Mouse (Mus musculus) hindbrain, embryonic 10.5 days (tissue): ENCODE results near the gene Pramef17. TPM values are rescaled to one million over a fixed set of nuclear protein-coding genes. Genes with fewer than 3 reads are reported as not detected.
"Not testable (repeated sequence)": the region's sequence is repeated elsewhere in the genome, so short reads cannot be mapped to it uniquely, and the experiment has no call there.

ENCODE experiments used
- DNase-seq: peaks from one replicate; pipeline ENCODE4 v3.0.0-alpha.2; 2017; ENCODE audit warnings: low spot score
- H3K27ac ChIP-seq: fragments of 300-500 bp; sonication (generic); 2 replicates; pipeline ENCODE4 v1.5.1; 2016; ENCODE audit warnings: mild to moderate bottlenecking, moderate library complexity
- H3K27me3 ChIP-seq: fragments of 300-500 bp; sonication (generic); 2 replicates; pipeline ENCODE4 v1.6.1; 2016; ENCODE audit warnings: mild to moderate bottlenecking; ENCODE audit not compliant: poor library complexity, insufficient read depth, severe bottlenecking
- H3K36me3 ChIP-seq: fragments of 300-500 bp; sonication (generic); 2 replicates; pipeline ENCODE4 v1.6.1; 2016; ENCODE audit warnings: mild to moderate bottlenecking, moderate library complexity
- H3K4me1 ChIP-seq: fragments of 300-500 bp; sonication (generic); replicated peaks from 2 replicates; pipeline ENCODE4 v1.6.1; 2016; ENCODE audit warnings: mild to moderate bottlenecking
- H3K4me3 ChIP-seq: fragments of 300-500 bp; sonication (generic); 2 replicates; pipeline ENCODE4 v1.5.1; 2016; ENCODE audit warnings: mild to moderate bottlenecking, moderate library complexity
- H3K9me3 ChIP-seq: fragments of 300-500 bp; sonication (generic); 2 replicates; pipeline ENCODE4 v1.6.1; 2016; ENCODE audit warnings: mild to moderate bottlenecking, moderate library complexity
- WGBS: fragments of 180-500 bp; shearing (Covaris S2); methylation state at CpG from one replicate; pipeline ENCODE4 v1.1.7; 2016; 5-methylcytosine and 5-hydroxymethylcytosine counted together
- polyA plus RNA-seq: library from polyadenylated mRNA; unstranded; fragments of >200 nt; fragmentation: Nextera tagmentation; extraction: Ambion mirVana; gene quantifications from 2 replicates; pipeline ENCODE4 v1.2.1, GENCODE M21; 2016

Pramef17 gene
- not detected in 2 replicates for polyA plus RNA-seq

GRCm38 (mm10) chr4:143994269-143994668 lies at the start of gene Pramef17:
Pramef17 (minus strand) TSS chr4:143994369.
- 76% methylated on average over 3 of the region's 3 CpGs for WGBS
- peaks cover 18% of the 10 kb centered on the region for H3K9me3 ChIP-seq
- H3K27me3 ChIP-seq, H3K4me3 ChIP-seq, H3K27ac ChIP-seq, H3K4me1 ChIP-seq, DNase-seq, H3K36me3 ChIP-seq: not testable (repeated sequence)

GRCm38 (mm10) chr4:143988126-143988525 lies 6.0 kb downstream of the Pramef17 start:
- not testable (repeated sequence) for H3K4me1 ChIP-seq, H3K36me3 ChIP-seq, DNase-seq, H3K27ac ChIP-seq, H3K27me3 ChIP-seq, H3K9me3 ChIP-seq, H3K4me3 ChIP-seq
- 94% methylated on average over 17 of the region's 17 CpGs for WGBS

GRCm38 (mm10) chr4:143987475-143987941 lies 6.7 kb downstream of the Pramef17 start:
- H3K27me3 ChIP-seq, DNase-seq, H3K27ac ChIP-seq, H3K9me3 ChIP-seq, H3K36me3 ChIP-seq, H3K4me1 ChIP-seq, H3K4me3 ChIP-seq: not testable (repeated sequence)
- 83% methylated on average over 14 of the region's 17 CpGs for WGBS

GRCm38 (mm10) chr4:143985733-143986132 lies 8.4 kb downstream of the Pramef17 start:
- H3K4me1 ChIP-seq, H3K4me3 ChIP-seq, H3K36me3 ChIP-seq, H3K27ac ChIP-seq, H3K27me3 ChIP-seq, DNase-seq: not testable (repeated sequence)
- H3K9me3 ChIP-seq: peaks cover 12% of the 10 kb centered on the region; the same call in 1 of the 2 replicates
- WGBS: 95% methylated on average over 6 of the region's 9 CpGs

GRCm38 (mm10) chr4:143985165-143985564 lies 9.0 kb downstream of the Pramef17 start:
- not testable (repeated sequence) for H3K4me3 ChIP-seq, H3K36me3 ChIP-seq, H3K4me1 ChIP-seq, DNase-seq, H3K27ac ChIP-seq, H3K27me3 ChIP-seq
- H3K9me3 ChIP-seq: peaks cover 12% of the 10 kb centered on the region; the same call in 1 of the 2 replicates
- WGBS: no CpG with 5 or more reads among the region's 7 CpGs

- H3K27ac ChIP-seq, H3K4me1 ChIP-seq, H3K4me3 ChIP-seq, H3K36me3 ChIP-seq, DNase-seq, H3K27me3 ChIP-seq: not testable (repeated sequence)
- H3K9me3 ChIP-seq: peaks cover 15% of the 10 kb centered on the region
- 56% methylated on average over 1 of the region's 1 CpGs for WGBS
Measured at GRCm38 (mm10) chr4:143983446-143983845, 10.7 kb downstream of the Pramef17 start.

- not testable (repeated sequence) for DNase-seq, H3K4me1 ChIP-seq, H3K27me3 ChIP-seq, H3K4me3 ChIP-seq, H3K27ac ChIP-seq, H3K36me3 ChIP-seq
- 57% methylated on average over 2 of the region's 2 CpGs for WGBS
- peaks cover 30% of the 10 kb centered on the region; the same call in 1 of the 2 replicates for H3K9me3 ChIP-seq
Measured at GRCm38 (mm10) chr4:143966850-143967249, 27.3 kb downstream of the Pramef17 start, which contains the start of gene Gm13101. Gm13101 (minus strand) TSS chr4:143966950.

GRCm38 (mm10) chr4:143950916-143951315 lies 43.3 kb downstream of the Pramef17 start, which contains the start of gene Pramef25:
Pramef25 (minus strand) TSS chr4:143951016.
- not testable (repeated sequence) for H3K27ac ChIP-seq, H3K27me3 ChIP-seq, H3K36me3 ChIP-seq, DNase-seq, H3K4me3 ChIP-seq, H3K4me1 ChIP-seq
- peaks cover 44% of the 10 kb centered on the region for H3K9me3 ChIP-seq
- WGBS: 82% methylated on average over 1 of the region's 1 CpGs

Other genes with a start within 250 kb of the Pramef17 start
- not detected in 2 replicates for gene Gm13023, start 205.0 kb downstream of the Pramef17 start, polyA plus RNA-seq
- gene Gm13084, start 178.3 kb downstream of the Pramef17 start, polyA plus RNA-seq: not detected in 2 replicates
- not detected in 2 replicates for gene Gm13103, start 147.9 kb downstream of the Pramef17 start, polyA plus RNA-seq
- not detected in 2 replicates for gene Pramef6, start 94.0 kb downstream of the Pramef17 start, polyA plus RNA-seq
- not detected in 2 replicates for gene Pramef25, start 43.4 kb downstream of the Pramef17 start, polyA plus RNA-seq
- gene Gm13101, start 27.4 kb downstream of the Pramef17 start, polyA plus RNA-seq: not detected in 2 replicates
- not detected in 2 replicates for gene Pramel4, start 64.8 kb upstream of the Pramef17 start, polyA plus RNA-seq
- gene Gm13102, start 112.1 kb upstream of the Pramef17 start, polyA plus RNA-seq: not detected in 2 replicates
- not detected in 2 replicates for gene Oog3, start 168.3 kb upstream of the Pramef17 start, polyA plus RNA-seq
- gene Oog2, start 196.3 kb upstream of the Pramef17 start, polyA plus RNA-seq: not detected in 2 replicates
- not detected in 2 replicates for gene C87977, start 218.9 kb upstream of the Pramef17 start, polyA plus RNA-seq